Mouse (Mus musculus) lung, postnatal 0 days (tissue): ENCODE measurements around the gene Eps8l1.

Source experiments
- CTCF ChIP-seq: IDR thresholded peaks from 2 replicates; pipeline ENCODE4 v1.5.1; 2016; ENCODE audit warnings: antibody characterized with exemption, mild to moderate bottlenecking
- EP300 ChIP-seq: IDR thresholded peaks from 2 replicates; pipeline ENCODE4 v1.6.1; 2016; ENCODE audit warnings: antibody characterized with exemption, mild to moderate bottlenecking, control low read depth

DNA sequence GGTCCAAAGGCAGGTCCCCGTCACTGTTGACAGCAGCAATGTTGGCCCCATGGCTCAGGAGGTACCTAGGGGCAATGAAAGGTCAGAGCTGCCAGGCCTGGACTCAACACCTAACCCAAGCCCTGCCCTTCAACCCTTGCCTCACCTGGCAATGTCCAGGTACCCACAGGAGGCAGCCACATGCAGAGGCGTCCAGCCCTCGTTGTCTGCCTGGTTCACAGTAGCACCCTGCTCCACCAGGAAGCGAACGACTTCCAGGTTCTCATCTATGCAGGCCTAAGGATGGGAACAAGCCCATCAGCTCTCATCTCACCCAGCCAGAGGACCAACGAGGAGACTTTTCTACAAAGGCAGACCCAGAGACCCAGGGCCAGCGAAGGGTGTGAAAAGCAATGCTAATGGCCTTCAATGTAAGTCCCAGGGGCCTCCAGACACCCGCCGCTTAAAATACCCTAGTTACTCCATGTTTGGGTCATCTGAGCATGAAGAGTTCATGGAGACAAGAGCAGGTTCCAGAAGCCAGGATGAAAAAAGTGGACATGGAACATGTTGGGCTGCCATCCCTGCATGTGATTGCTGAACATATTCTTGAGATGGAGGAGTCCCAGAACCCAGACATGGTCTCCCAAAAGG is 36.9 kb downstream of the Eps8l1 start:
- TF ChIP-seq CTCF: no peak
- no peak for TF ChIP-seq EP300
